Mouse (Mus musculus): ENCODE data around the gene Fgf10.

Fgf10 gene

GRCm38 (mm10) chr13:118669491-118669890 is at the start of gene Fgf10:
Fgf10 (plus strand) TSS chr13:118669791.
- DNase-seq = no peak

- DNase-seq = no peak
Observed at GRCm38 (mm10) chr13:118629661-118630428, 39.7 kb upstream of the Fgf10 start.

- no peak for DNase-seq
Observed at GRCm38 (mm10) chr13:118631500-118631899, 38.1 kb upstream of the Fgf10 start.

GRCm38 (mm10) chr13:118636047-118636446 is 33.5 kb upstream of the Fgf10 start:
- DNase-seq = no peak

GRCm38 (mm10) chr13:118642585-118642984 is 27.0 kb upstream of the Fgf10 start:
- DNase-seq = no peak

GRCm38 (mm10) chr13:118643138-118643537 is 26.5 kb upstream of the Fgf10 start:
- DNase-seq = no peak

GRCm38 (mm10) chr13:118656991-118657390 is 12.6 kb upstream of the Fgf10 start:
- no peak for DNase-seq

GRCm38 (mm10) chr13:118658031-118658430 is 11.6 kb upstream of the Fgf10 start:
- no peak for DNase-seq

GRCm38 (mm10) chr13:118658608-118659326 is 10.8 kb upstream of the Fgf10 start:
- DNase-seq = no peak

- DNase-seq = no peak
Observed at GRCm38 (mm10) chr13:118661664-118662063, 7.9 kb upstream of the Fgf10 start.

GRCm38 (mm10) chr13:118664901-118665300 is 4.7 kb upstream of the Fgf10 start:
- DNase-seq = no peak

GRCm38 (mm10) chr13:118679228-118679627 is 9.6 kb downstream of the Fgf10 start:
- DNase-seq = no peak

- DNase-seq = no peak
Observed at GRCm38 (mm10) chr13:118693049-118693448, 23.5 kb downstream of the Fgf10 start.

GRCm38 (mm10) chr13:118695103-118695502 is 25.5 kb downstream of the Fgf10 start:
- no peak for DNase-seq

GRCm38 (mm10) chr13:118703727-118704126 is 34.1 kb downstream of the Fgf10 start:
- no peak for DNase-seq

- no peak for DNase-seq
Observed at GRCm38 (mm10) chr13:118705716-118706115, 36.1 kb downstream of the Fgf10 start.

- no peak for DNase-seq
Observed at GRCm38 (mm10) chr13:118709912-118710311, 40.3 kb downstream of the Fgf10 start.

GRCm38 (mm10) chr13:118713626-118714150 is 44.1 kb downstream of the Fgf10 start:
- no peak for DNase-seq

GRCm38 (mm10) chr13:118714284-118715065 is 44.9 kb downstream of the Fgf10 start:
- DNase-seq = no peak

- DNase-seq = no peak
Observed at GRCm38 (mm10) chr13:118715066-118716018, 45.8 kb downstream of the Fgf10 start.

- no peak for DNase-seq
Observed at GRCm38 (mm10) chr13:118716265-118716664, 46.7 kb downstream of the Fgf10 start.

GRCm38 (mm10) chr13:118716726-118717125 is 47.1 kb downstream of the Fgf10 start:
- DNase-seq = no peak
